Mouse (Mus musculus) natural killer cell, adult 2 months (primary cell): ENCODE results near the gene Rpp14.
A peak's percentile ranks its signal among the peaks of the same experiment; 100 is the strongest.

ENCODE experiments used
- DNase-seq, 2 experiments: peaks; one replicate each; pipeline ENCODE4 v3.0.0; 2022; ENCODE audit warnings: low spot score in 2 of 2

Rpp14 gene

DNA sequence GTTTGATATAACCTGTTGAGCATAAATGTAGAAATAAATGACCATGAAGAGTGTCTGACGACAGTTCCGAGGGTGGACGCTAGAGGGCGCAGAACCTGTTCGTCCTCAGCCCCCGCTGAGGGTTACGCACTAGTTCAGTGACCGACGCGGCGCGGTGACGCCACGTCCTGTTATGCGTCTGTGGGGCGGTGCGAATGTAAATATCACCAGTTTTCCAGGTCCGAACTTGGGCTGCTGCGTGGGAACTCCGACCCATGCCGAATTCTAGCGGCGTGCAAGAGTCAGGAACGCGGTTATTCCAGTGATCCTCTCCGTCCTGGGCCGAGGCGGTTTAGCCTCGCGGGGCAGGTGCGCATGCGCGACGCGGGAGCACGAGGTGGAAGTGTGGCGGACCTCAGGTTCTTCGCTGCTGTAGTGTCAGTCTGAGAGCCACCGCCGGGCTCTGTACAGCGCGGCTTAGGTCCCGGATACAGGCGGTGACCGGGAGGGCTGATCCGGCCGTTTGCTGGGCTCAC lies at the start of gene Rpp14:
Rpp14 (plus strand) TSS at position 203 of the 515 bp plus-strand sequence.
- peak; percentile 94 to 95 for DNase-seq

- no peak for DNase-seq
Observed at GRCm38 (mm10) chr14:8030535-8030934, 49.6 kb upstream of the Rpp14 start.

- no peak for DNase-seq
Observed at GRCm38 (mm10) chr14:8032087-8032944, 47.9 kb upstream of the Rpp14 start.

DNA sequence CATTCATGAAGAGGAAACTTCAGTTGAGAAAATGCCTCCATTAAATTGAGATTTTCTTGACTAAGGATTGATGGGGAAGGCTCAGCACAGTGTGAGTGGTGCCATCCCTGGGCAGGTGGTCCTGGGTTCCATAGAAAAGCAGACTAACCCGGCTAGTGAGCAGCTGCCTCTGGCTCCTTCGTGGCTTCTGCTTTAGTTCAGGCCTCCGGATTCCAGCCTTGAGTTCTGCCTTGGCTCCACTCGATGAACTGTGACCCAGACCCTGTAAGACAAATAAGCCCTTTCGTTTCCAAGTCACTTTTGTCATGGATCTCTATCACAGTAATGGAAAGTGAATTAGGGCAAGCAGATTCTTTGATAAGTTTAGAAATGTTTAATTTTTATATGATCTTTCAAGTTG lies 45.6 kb upstream of the Rpp14 start:
- DNase-seq = no peak

GRCm38 (mm10) chr14:8035951-8036350 lies 44.2 kb upstream of the Rpp14 start:
- DNase-seq = no peak

- DNase-seq = no peak
Observed at GRCm38 (mm10) chr14:8036406-8036805, 43.8 kb upstream of the Rpp14 start.

DNA sequence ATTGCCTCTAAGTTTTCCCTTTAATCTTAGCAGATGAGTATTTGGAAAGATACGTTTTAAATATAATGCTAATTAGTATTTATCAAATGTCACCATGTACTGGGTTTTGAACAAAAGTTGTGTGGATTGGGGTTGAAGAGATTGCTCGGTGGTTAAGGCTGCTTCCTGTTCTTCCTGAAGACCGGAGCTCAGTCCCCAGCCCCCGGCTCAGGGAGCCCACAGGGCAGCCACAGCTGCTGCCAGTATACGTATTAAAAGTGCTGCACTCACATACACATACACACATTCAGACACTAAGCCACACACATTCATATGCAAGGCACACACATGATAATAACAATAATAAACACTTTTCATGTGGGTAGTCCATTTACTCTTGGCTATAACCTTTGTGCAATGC lies 42.0 kb upstream of the Rpp14 start:
- DNase-seq = no peak

- no peak for DNase-seq
Observed at GRCm38 (mm10) chr14:8038791-8039448, 41.2 kb upstream of the Rpp14 start.

DNA sequence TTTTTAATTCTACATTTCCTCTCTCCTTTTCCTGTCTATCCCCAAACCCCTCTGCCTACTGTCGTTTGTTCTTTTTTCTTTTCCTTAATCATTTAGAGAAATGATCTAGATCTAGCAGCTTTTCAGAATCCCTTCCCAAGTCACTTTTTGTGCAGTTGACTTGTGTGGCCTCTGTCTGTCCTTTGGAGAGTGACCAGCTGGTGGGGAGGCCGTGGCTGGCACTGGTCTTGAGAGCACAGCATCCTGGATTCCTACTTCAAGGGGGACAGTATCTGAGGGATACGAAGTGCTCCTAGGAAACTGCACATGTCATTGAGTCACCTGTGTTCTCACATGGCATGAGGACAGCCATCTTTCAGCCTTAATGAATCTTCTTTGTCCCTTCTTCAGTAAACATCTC lies 40.0 kb upstream of the Rpp14 start:
- no peak for DNase-seq

GRCm38 (mm10) chr14:8040911-8041678 lies 39.1 kb upstream of the Rpp14 start:
- DNase-seq = no peak

- DNase-seq = no peak
Observed at GRCm38 (mm10) chr14:8042120-8042519, 38.0 kb upstream of the Rpp14 start.

- no peak for DNase-seq
Observed at GRCm38 (mm10) chr14:8042577-8042976, 37.6 kb upstream of the Rpp14 start.

- DNase-seq = peak; percentile 1 to 39
Observed at GRCm38 (mm10) chr14:8044330-8044729, 35.8 kb upstream of the Rpp14 start.

- no peak for DNase-seq
Observed at GRCm38 (mm10) chr14:8044786-8045185, 35.4 kb upstream of the Rpp14 start.

DNA sequence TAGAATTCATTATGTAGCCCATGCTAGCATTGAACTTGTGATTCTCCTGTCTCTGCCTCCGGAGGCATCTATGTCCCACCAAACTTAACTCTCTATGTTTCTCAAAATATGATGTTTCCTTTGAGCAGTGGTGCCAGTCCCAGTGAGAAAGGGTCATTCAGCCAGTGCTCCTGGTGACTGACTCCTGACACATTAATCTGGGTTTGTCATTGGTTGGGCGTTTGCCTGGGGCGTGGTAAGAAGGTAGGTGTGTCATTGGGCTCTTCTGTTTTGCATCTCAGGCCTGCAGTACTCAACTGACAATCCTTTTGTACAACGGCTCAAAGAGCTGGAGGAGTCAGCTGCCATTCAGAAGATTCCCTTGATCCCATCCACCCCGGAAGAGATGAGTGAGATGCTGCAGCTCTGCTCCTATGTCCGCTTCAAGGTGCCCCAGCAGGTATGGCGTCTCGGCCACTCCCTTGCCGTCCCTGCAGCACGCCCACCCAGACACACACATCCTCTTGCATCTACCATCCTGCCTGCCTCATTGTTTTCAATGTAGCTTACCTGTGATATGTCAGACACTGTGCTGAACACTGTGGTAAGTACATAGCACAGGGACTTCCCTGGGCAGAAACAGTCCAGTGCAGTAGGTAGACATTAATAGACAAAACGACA lies 34.9 kb upstream of the Rpp14 start:
- DNase-seq = no peak

DNA sequence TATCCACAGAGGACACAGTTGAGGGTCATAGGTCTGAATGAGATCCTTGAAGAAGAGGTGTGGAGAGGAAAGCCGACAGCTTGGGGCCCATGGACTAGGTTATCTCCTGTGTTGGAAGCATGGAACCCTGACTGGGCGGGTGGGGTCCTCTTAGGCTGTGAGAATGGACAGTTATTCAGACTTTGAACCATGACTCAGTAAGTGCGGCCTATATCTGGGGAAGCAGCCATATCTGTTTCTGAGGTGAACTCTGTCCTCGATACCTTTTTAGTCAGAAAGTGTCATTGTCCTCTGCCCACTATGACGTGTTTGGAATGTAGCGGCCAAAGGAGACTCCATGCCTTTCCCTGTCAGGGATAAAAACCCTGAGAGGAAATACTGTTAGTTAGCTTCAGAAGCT lies 33.3 kb upstream of the Rpp14 start:
- DNase-seq = no peak

GRCm38 (mm10) chr14:8049334-8049733 lies 30.8 kb upstream of the Rpp14 start:
- DNase-seq = no peak

GRCm38 (mm10) chr14:8051869-8052268 lies 28.3 kb upstream of the Rpp14 start:
- no peak for DNase-seq

GRCm38 (mm10) chr14:8052661-8053060 lies 27.5 kb upstream of the Rpp14 start:
- no peak for DNase-seq

- no peak for DNase-seq
Observed at GRCm38 (mm10) chr14:8054310-8055102, 25.7 kb upstream of the Rpp14 start.

DNA sequence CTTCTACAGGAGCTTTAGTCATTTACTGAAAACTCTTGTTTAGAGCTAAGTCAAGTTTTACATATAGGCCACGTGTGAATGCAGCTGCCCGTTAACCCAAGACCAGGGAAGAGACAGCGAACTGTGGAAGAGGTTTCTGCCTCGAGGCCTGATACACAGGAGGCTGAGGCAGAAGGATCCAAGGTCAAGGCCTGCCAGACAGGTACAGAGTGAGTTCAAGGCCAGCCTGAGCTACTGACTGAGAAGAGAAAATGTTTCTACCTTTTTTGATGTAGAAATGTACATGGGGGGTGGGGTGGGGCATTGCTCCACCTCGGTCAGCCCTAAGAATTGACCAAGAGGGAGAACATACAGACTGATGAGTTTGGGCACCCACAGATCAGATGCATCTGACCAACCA lies 24.1 kb upstream of the Rpp14 start:
- no peak for DNase-seq
